8 mouse cellular contexts compared by ENCODE assay signal in genomic region chr7:111029046-111029553, GRCm38 (mm10). TPM values are rescaled to one million over a fixed set of nuclear protein-coding genes. Genes with fewer than 3 reads are reported as not detected.
DNase-seq lines count a peak whose midpoint lies in the region; ATAC-seq and TF ChIP-seq lines count a peak whose summit lies in the region.

No protein-coding gene starts in this region.

- WGBS in kidney, embryonic 16.5 days, result under 1% methylated on average over 29 of the region's 29 CpGs
- WGBS in hindbrain, postnatal 0 days, result under 1% methylated on average over 29 of the region's 29 CpGs

- DNase-seq in kidney, adult 11 months, result no peak
- DNase-seq in hindbrain, postnatal 0 days (ENCODE audit: low spot score), result no peak
- DNase-seq in spleen, postnatal 14 days (ENCODE audit: low spot score in 2 of 2), result no peak
- no peak for DNase-seq in layer of hippocampus, adult 9-10 months (ENCODE audit: low spot score)
- no peak for DNase-seq in right cerebral cortex, postnatal 14 days

- peak overlapping the region; percentile 80 for H3K4me2 ChIP-seq in kidney, embryonic 16.5 days (replicated peaks; ENCODE audit: low read depth, low read length)
- peak overlapping the region; percentile 77 for H3K4me2 ChIP-seq in hindbrain, postnatal 0 days (ENCODE audit: low read depth, low read length)

- H3K4me3 ChIP-seq in kidney, embryonic 16.5 days (ENCODE audit: low read length), result peak overlapping the region; percentile 80
- H3K4me3 ChIP-seq in cortical plate, adult 2 months (ENCODE audit: insufficient read depth, low read length), result peak overlapping the region; percentile 73
- peak overlapping the region; percentile 90 for H3K4me3 ChIP-seq in hindbrain, postnatal 0 days (ENCODE audit: low read length)

- no peaks in the 10 kb centered on the region for H3K27me3 ChIP-seq in kidney, embryonic 16.5 days (ENCODE audit: insufficient read depth, low read length)
- H3K27me3 ChIP-seq in hindbrain, postnatal 0 days (ENCODE audit: insufficient read depth, low read length), result no peaks in the 10 kb centered on the region

- peak overlapping the region; percentile 97 for H3K27ac ChIP-seq in kidney, embryonic 16.5 days (ENCODE audit: low read length)
- H3K27ac ChIP-seq in cortical plate, adult 2 months (ENCODE audit: insufficient read depth, low read length), result no peak overlapping the region
- peak overlapping the region; percentile 93 for H3K27ac ChIP-seq in hindbrain, postnatal 0 days

- peak; percentile 55 for ATAC-seq in kidney, embryonic 16.5 days (ENCODE audit: low FRiP score, low TSS enrichment)
- peak; percentile 58 for ATAC-seq in hindbrain, postnatal 0 days
- peak; percentile 71 for ATAC-seq in megakaryocyte-erythroid progenitor cell, adult 5-6 weeks (replicated peaks; ENCODE audit: low FRiP score, low TSS enrichment, poor library complexity, severe bottlenecking)

- H3K4me1 ChIP-seq in kidney, embryonic 16.5 days (ENCODE audit: insufficient read depth, low read length), result peaks cover 24% of the 10 kb centered on the region
- peaks cover 3% of the 10 kb centered on the region; the same call in 1 of the 2 replicates for H3K4me1 ChIP-seq in cortical plate, adult 2 months (ENCODE audit: control insufficient read depth, insufficient read depth, low read length)
- H3K4me1 ChIP-seq in hindbrain, postnatal 0 days (ENCODE audit: insufficient read depth, low read length), result 0 out of 2 replicates have a peak, but pooled peaks cover 4% of the 10 kb centered on the region

- H3K9me3 ChIP-seq in kidney, embryonic 16.5 days (ENCODE audit: low read length), result no peaks in the 10 kb centered on the region
- no peaks in the 10 kb centered on the region for H3K9me3 ChIP-seq in hindbrain, postnatal 0 days (ENCODE audit: low read length)

- TF ChIP-seq POLR2A in cortical plate, adult 2 months (IDR thresholded peaks at IDR 0.05; ENCODE audit: extremely low read depth, insufficient read depth, low read length), result no peak

- no peak for TF ChIP-seq CTCF in cortical plate, adult 2 months (IDR thresholded peaks at IDR 0.05; ENCODE audit: extremely low read depth, insufficient read depth, low read length)
- TF ChIP-seq CTCF in hindbrain, postnatal 0 days (IDR thresholded peaks at IDR 0.05; ENCODE audit: low read depth), result no peak

- H3K36me3 ChIP-seq in kidney, embryonic 16.5 days (ENCODE audit: insufficient read depth, low read length), result peaks cover 10% of the 10 kb centered on the region
- H3K36me3 ChIP-seq in hindbrain, postnatal 0 days (ENCODE audit: insufficient read depth, low read length), result peaks cover 4% of the 10 kb centered on the region; the same call in 1 of the 2 replicates

- H3K9ac ChIP-seq in kidney, embryonic 16.5 days (replicated peaks; ENCODE audit: low read length), result peak overlapping the region; percentile 86
- H3K9ac ChIP-seq in hindbrain, postnatal 0 days (replicated peaks; ENCODE audit: low read length), result peak overlapping the region; percentile 70

RNA-seq across cellular contexts. Expression of gene Ctr9, which starts 0.3 kb away (rescaled TPM):
- 79.0 and 81.2 TPM in 2 replicates for polyA plus RNA-seq in kidney, embryonic 16.5 days (2015; fragmentation: Nextera tagmentation; extraction: Ambion mirVana)
- 29.7 and 30.4 TPM in 2 replicates for polyA plus RNA-seq in cortical plate, adult 2 months (2012; rRNA removed)
- 33.6 and 42.3 TPM in 2 replicates for total RNA-seq in hindbrain, postnatal 0 days (2014; rRNA removed)
- polyA plus RNA-seq in hindbrain, postnatal 0 days (2015; fragmentation: Nextera tagmentation; extraction: Ambion mirVana), result 57.6 and 60.0 TPM in 2 replicates
- 44.0 and 50.2 TPM in 2 replicates for total RNA-seq in megakaryocyte-erythroid progenitor cell, adult 5-6 weeks (2014; fragmentation: Nextera tagmentation)
- total RNA-seq in megakaryocyte-erythroid progenitor cell, adult 5-6 weeks (2017), result 68.1 and 79.3 TPM in 2 replicates

RNA-seq across cellular contexts. Expression of gene Mrvi1, which starts 46.8 kb away (rescaled TPM):
- polyA plus RNA-seq in kidney, embryonic 16.5 days (2015; fragmentation: Nextera tagmentation; extraction: Ambion mirVana), result 13.3 and 15.9 TPM in 2 replicates
- 2.3 and 2.6 TPM in 2 replicates for polyA plus RNA-seq in cortical plate, adult 2 months (2012; rRNA removed)
- 1.8 and 3.3 TPM in 2 replicates for total RNA-seq in hindbrain, postnatal 0 days (2014; rRNA removed)
- 0.78 and 0.95 TPM in 2 replicates for polyA plus RNA-seq in hindbrain, postnatal 0 days (2015; fragmentation: Nextera tagmentation; extraction: Ambion mirVana)
- 0.98 and 1.0 TPM in 2 replicates for total RNA-seq in megakaryocyte-erythroid progenitor cell, adult 5-6 weeks (2014; fragmentation: Nextera tagmentation)
- 0.69 TPM in 1 of 2 replicates, not detected in the other for total RNA-seq in megakaryocyte-erythroid progenitor cell, adult 5-6 weeks (2017)

RNA-seq across cellular contexts. Expression of gene Eif4g2, which starts 53.7 kb away (rescaled TPM):
- polyA plus RNA-seq in kidney, embryonic 16.5 days (2015; fragmentation: Nextera tagmentation; extraction: Ambion mirVana), result 856 and 968 TPM in 2 replicates
- polyA plus RNA-seq in cortical plate, adult 2 months (2012; rRNA removed), result 233 and 242 TPM in 2 replicates
- 322 and 354 TPM in 2 replicates for total RNA-seq in hindbrain, postnatal 0 days (2014; rRNA removed)
- 706 and 761 TPM in 2 replicates for polyA plus RNA-seq in hindbrain, postnatal 0 days (2015; fragmentation: Nextera tagmentation; extraction: Ambion mirVana)
- 632 and 734 TPM in 2 replicates for total RNA-seq in megakaryocyte-erythroid progenitor cell, adult 5-6 weeks (2014; fragmentation: Nextera tagmentation)
- total RNA-seq in megakaryocyte-erythroid progenitor cell, adult 5-6 weeks (2017), result 781 and 891 TPM in 2 replicates
